Mouse (Mus musculus) lung, embryonic 16.5 days (tissue): Measurements from ENCODE around the gene Rorb. TPM values are rescaled to one million over a fixed set of nuclear protein-coding genes. Genes with fewer than 3 reads are reported as not detected.

Experiments
- ATAC-seq: fragments of 200-750 bp; cut with Nextera tagmentation; 2 replicates; pipeline ENCODE4 v1.8.0; 2017; ENCODE audit warnings: low read depth, mild to moderate bottlenecking, moderate library complexity
- H3K27ac ChIP-seq: fragments of 300-500 bp; sonication (generic); 2 replicates; pipeline ENCODE4 v1.5.1; 2014; ENCODE audit warnings: mild to moderate bottlenecking, control low read depth, low read length
- H3K27me3 ChIP-seq: fragments of 300-500 bp; sonication (generic); 2 replicates; pipeline ENCODE4 v1.6.1; 2014; ENCODE audit warnings: low read depth, low read length, mixed read lengths; ENCODE audit not compliant: control insufficient read depth, insufficient read depth
- H3K36me3 ChIP-seq: fragments of 300-500 bp; sonication (generic); 2 replicates; pipeline ENCODE4 v1.6.1; 2014; ENCODE audit warnings: low read length; ENCODE audit not compliant: control insufficient read depth, insufficient read depth
- H3K4me1 ChIP-seq: fragments of 300-500 bp; sonication (generic); replicated peaks from 2 replicates; pipeline ENCODE4 v1.6.1; 2014; ENCODE audit warnings: low read length, mixed read lengths; ENCODE audit not compliant: control insufficient read depth, insufficient read depth
- H3K4me2 ChIP-seq: fragments of 300-500 bp; sonication (generic); 2 replicates; pipeline ENCODE4 v1.6.1; 2014; ENCODE audit warnings: low read depth, low read length, control low read depth
- H3K4me3 ChIP-seq: fragments of 300-500 bp; sonication (generic); 2 replicates; pipeline ENCODE4 v1.5.1; 2014; ENCODE audit warnings: mild to moderate bottlenecking, low read length, control low read depth
- H3K9ac ChIP-seq: fragments of 300-500 bp; sonication (generic); 2 replicates; pipeline ENCODE4 v1.6.1; 2014; ENCODE audit warnings: low read length, control low read depth
- H3K9me3 ChIP-seq: fragments of 300-500 bp; sonication (generic); 2 replicates; pipeline ENCODE4 v1.6.1; 2016; ENCODE audit warnings: low read length; ENCODE audit not compliant: control insufficient read depth
- WGBS: fragments of 180-500 bp; shearing (Covaris S2); extraction: QIAGEN DNeasy Blood & Tissue Kit; methylation state at CpG from one replicate; pipeline ENCODE4 v1.1.7; 2014; 5-methylcytosine and 5-hydroxymethylcytosine counted together
- polyA plus RNA-seq: library from polyadenylated mRNA; unstranded; fragments of >200 nt; fragmentation: Nextera tagmentation; extraction: Ambion mirVana; gene quantifications from 2 replicates; pipeline ENCODE4 v1.2.1, GENCODE M21; 2015

Gene Rorb
- polyA plus RNA-seq, 1 experiment from 2014 or later: 1.6 TPM

GRCm38 (mm10) chr19:18969386-18969785 lies 141.6 kb downstream of the Rorb start:
- Histone ChIP-seq H3K27ac (no peak overlapping the region), H3K4me3 (no peak overlapping the region), H3K9me3 (no peaks in the 10 kb centered on the region), H3K36me3 (no peaks in the 10 kb centered on the region), H3K9ac (no peak overlapping the region), H3K4me2 (no peak overlapping the region), H3K4me1 (no peaks in the 10 kb centered on the region), H3K27me3 (no peaks in the 10 kb centered on the region)
- no peak for ATAC-seq
- 73% methylated on average over 8 of the region's 8 CpGs for WGBS

GRCm38 (mm10) chr19:18967307-18967706 lies 143.7 kb downstream of the Rorb start:
- no peaks in the 10 kb centered on the region for H3K27me3 ChIP-seq
- H3K9me3 ChIP-seq: no peaks in the 10 kb centered on the region
- WGBS: 61% methylated on average over 4 of the region's 4 CpGs
- no peak overlapping the region for H3K9ac ChIP-seq
- no peak for ATAC-seq
- no peaks in the 10 kb centered on the region for H3K4me1 ChIP-seq
- H3K27ac ChIP-seq: no peak overlapping the region
- H3K4me3 ChIP-seq: no peak overlapping the region
- H3K4me2 ChIP-seq: no peak overlapping the region
- no peaks in the 10 kb centered on the region for H3K36me3 ChIP-seq

- Histone ChIP-seq H3K9ac (no peak overlapping the region), H3K4me3 (no peak overlapping the region)
- 50% methylated on average over 3 of the region's 3 CpGs for WGBS
Observed at GRCm38 (mm10) chr19:18959862-18960261, 151.1 kb downstream of the Rorb start.

GRCm38 (mm10) chr19:18952806-18953205 lies 158.2 kb downstream of the Rorb start:
- Histone ChIP-seq H3K9ac (no peak overlapping the region), H3K36me3 (no peaks in the 10 kb centered on the region), H3K4me2 (no peak overlapping the region), H3K27ac (no peak overlapping the region), H3K9me3 (no peaks in the 10 kb centered on the region), H3K27me3 (no peaks in the 10 kb centered on the region), H3K4me1 (no peaks in the 10 kb centered on the region), H3K4me3 (no peak overlapping the region)
- 39% methylated on average over 3 of the region's 3 CpGs for WGBS
- ATAC-seq: no peak

More at GRCm38 (mm10) chr19:18959862-18960261, 151.1 kb downstream of the Rorb start:
- no peak for ATAC-seq
- no peaks in the 10 kb centered on the region for H3K27me3 ChIP-seq
- H3K27ac ChIP-seq: no peak overlapping the region
- H3K9me3 ChIP-seq: no peaks in the 10 kb centered on the region
- no peak overlapping the region for H3K4me2 ChIP-seq
- H3K4me1 ChIP-seq: no peaks in the 10 kb centered on the region
- H3K36me3 ChIP-seq: no peaks in the 10 kb centered on the region

- Histone ChIP-seq H3K9me3 (no peaks in the 10 kb centered on the region), H3K4me2 (no peak overlapping the region), H3K4me3 (no peak overlapping the region), H3K4me1 (no peaks in the 10 kb centered on the region), H3K27ac (no peak overlapping the region), H3K27me3 (no peaks in the 10 kb centered on the region), H3K36me3 (no peaks in the 10 kb centered on the region), H3K9ac (no peak overlapping the region)
- WGBS: 53% methylated on average over 3 of the region's 3 CpGs
- no peak for ATAC-seq
Observed at GRCm38 (mm10) chr19:18947193-18947592, 163.8 kb downstream of the Rorb start.

GRCm38 (mm10) chr19:18945265-18945664 lies 165.7 kb downstream of the Rorb start:
- Histone ChIP-seq H3K4me2 (no peak overlapping the region), H3K4me3 (no peak overlapping the region), H3K9me3 (no peaks in the 10 kb centered on the region), H3K27me3 (no peaks in the 10 kb centered on the region), H3K9ac (no peak overlapping the region), H3K4me1 (no peaks in the 10 kb centered on the region), H3K27ac (no peak overlapping the region), H3K36me3 (no peaks in the 10 kb centered on the region)
- ATAC-seq: no peak
- WGBS: 87% methylated on average over 3 of the region's 3 CpGs

- no peaks in the 10 kb centered on the region for H3K27me3 ChIP-seq
- H3K9ac ChIP-seq: no peak overlapping the region
- H3K4me3 ChIP-seq: no peak overlapping the region
- H3K27ac ChIP-seq: no peak overlapping the region
- H3K4me2 ChIP-seq: no peak overlapping the region
- no peaks in the 10 kb centered on the region for H3K36me3 ChIP-seq
- ATAC-seq: no peak
- 74% methylated on average over 6 of the region's 6 CpGs for WGBS
- no peaks in the 10 kb centered on the region for H3K9me3 ChIP-seq
- no peaks in the 10 kb centered on the region for H3K4me1 ChIP-seq
Observed at GRCm38 (mm10) chr19:18941391-18941790, 169.6 kb downstream of the Rorb start.

- no peak for ATAC-seq
- Histone ChIP-seq H3K27ac (no peak overlapping the region), H3K36me3 (no peaks in the 10 kb centered on the region), H3K9me3 (no peaks in the 10 kb centered on the region), H3K4me2 (no peak overlapping the region), H3K27me3 (no peaks in the 10 kb centered on the region), H3K9ac (no peak overlapping the region), H3K4me1 (no peaks in the 10 kb centered on the region), H3K4me3 (no peak overlapping the region)
Observed at GRCm38 (mm10) chr19:18911755-18912340, 199.1 kb downstream of the Rorb start.

- no peak for ATAC-seq
- H3K4me2 ChIP-seq: no peak overlapping the region
- no peak overlapping the region for H3K4me3 ChIP-seq
- WGBS: 64% methylated on average over 3 of the region's 3 CpGs
- H3K36me3 ChIP-seq: no peaks in the 10 kb centered on the region
- no peak overlapping the region for H3K9ac ChIP-seq
- H3K4me1 ChIP-seq: no peaks in the 10 kb centered on the region
- H3K27me3 ChIP-seq: no peaks in the 10 kb centered on the region
- H3K27ac ChIP-seq: no peak overlapping the region
- H3K9me3 ChIP-seq: no peaks in the 10 kb centered on the region
Observed at GRCm38 (mm10) chr19:18909641-18910040, 201.4 kb downstream of the Rorb start.

GRCm38 (mm10) chr19:18905511-18905910 lies 205.5 kb downstream of the Rorb start:
- Histone ChIP-seq H3K9me3 (no peaks in the 10 kb centered on the region), H3K27ac (no peak overlapping the region), H3K9ac (no peak overlapping the region), H3K4me1 (no peaks in the 10 kb centered on the region), H3K4me2 (no peak overlapping the region), H3K4me3 (no peak overlapping the region), H3K27me3 (no peaks in the 10 kb centered on the region), H3K36me3 (no peaks in the 10 kb centered on the region)
- no peak for ATAC-seq
- 38% methylated on average over 3 of the region's 3 CpGs for WGBS
